Comparison of ENCODE assay signal across 8 mouse cellular contexts in the genomic region with DNA sequence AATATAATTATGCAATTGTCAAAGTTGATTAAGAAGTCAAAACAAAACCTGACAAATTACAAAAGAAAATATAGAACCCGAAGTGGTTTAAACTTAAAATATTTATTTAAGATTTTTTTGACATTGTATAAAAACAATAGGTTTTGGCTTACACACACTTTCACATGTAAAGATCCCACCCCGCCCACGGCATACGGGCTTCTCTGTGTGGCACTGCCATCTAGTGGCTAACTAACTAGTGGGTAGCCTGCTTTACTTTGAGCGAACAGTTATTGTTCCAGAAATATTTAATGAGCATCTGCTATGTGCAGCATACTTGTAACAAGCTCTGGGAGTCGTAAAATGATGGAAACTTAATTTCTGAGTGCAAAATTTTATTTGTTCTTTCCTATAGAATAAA.
A peak's percentile ranks its signal among the peaks of the same experiment; 100 is the strongest.
DNase-seq lines count a peak whose midpoint lies in the region; ATAC-seq and TF ChIP-seq lines count a peak whose summit lies in the region.

No protein-coding gene starts in this region.

- TF ChIP-seq CTCF in thymus, adult 2 months (IDR thresholded peaks at IDR 0.05; ENCODE audit: borderline replicate concordance, control insufficient read depth, extremely low read depth, insufficient read depth, low read length, poor library complexity): no peak
- peak; percentile 88 for TF ChIP-seq CTCF in kidney, postnatal 0 days (IDR thresholded peaks at IDR 0.05; ENCODE audit: low read depth)
- peak; percentile 58 for TF ChIP-seq CTCF in liver, embryonic 14.5 days (IDR thresholded peaks at IDR 0.05; ENCODE audit: low read depth)

- no peak overlapping the region for H3K4me3 ChIP-seq in thymus, adult 2 months (ENCODE audit: control insufficient read depth, insufficient read depth, low read length)
- no peak overlapping the region for H3K4me3 ChIP-seq in forebrain, embryonic 15.5 days
- H3K4me3 ChIP-seq in kidney, postnatal 0 days (replicated peaks; ENCODE audit: low read depth, low read length): no peak overlapping the region
- H3K4me3 ChIP-seq in liver, embryonic 14.5 days (ENCODE audit: insufficient read depth in 1 of 2, low read depth in 2 of 2, low read length in 2 of 2): no peak overlapping the region

- H3K27me3 ChIP-seq in thymus, adult 2 months (ENCODE audit: control insufficient read depth, insufficient read depth, low read length): no peaks in the 10 kb centered on the region
- H3K27me3 ChIP-seq in forebrain, embryonic 15.5 days: no peaks in the 10 kb centered on the region
- H3K27me3 ChIP-seq in kidney, postnatal 0 days (ENCODE audit: insufficient read depth, low read length): no peaks in the 10 kb centered on the region
- H3K27me3 ChIP-seq in liver, embryonic 14.5 days (ENCODE audit: control insufficient read depth, insufficient read depth, low read length): no peaks in the 10 kb centered on the region

- H3K36me3 ChIP-seq in thymus, adult 2 months (ENCODE audit: control insufficient read depth, insufficient read depth, low read length): no peaks in the 10 kb centered on the region
- H3K36me3 ChIP-seq in forebrain, embryonic 15.5 days: no peaks in the 10 kb centered on the region
- H3K36me3 ChIP-seq in kidney, postnatal 0 days (ENCODE audit: insufficient read depth, low read length): no peaks in the 10 kb centered on the region
- no peaks in the 10 kb centered on the region for H3K36me3 ChIP-seq in liver, embryonic 14.5 days (replicated peaks; ENCODE audit: control insufficient read depth, insufficient read depth, low read depth)

- TF ChIP-seq POLR2A in thymus, adult 2 months (IDR thresholded peaks at IDR 0.05; ENCODE audit: control insufficient read depth, extremely low read depth, insufficient read depth, low read length, poor library complexity): no peak

- ATAC-seq in forebrain, embryonic 15.5 days (replicated peaks): peak; percentile 78
- no peak for ATAC-seq in kidney, postnatal 0 days (replicated peaks; ENCODE audit: low FRiP score, low read depth)
- ATAC-seq in liver, embryonic 14.5 days (ENCODE audit: insufficient read depth): no peak

- no peak overlapping the region for H3K27ac ChIP-seq in thymus, adult 2 months (ENCODE audit: control insufficient read depth, insufficient read depth, low read length)
- H3K27ac ChIP-seq in forebrain, embryonic 15.5 days (replicated peaks): no peak overlapping the region
- H3K27ac ChIP-seq in kidney, postnatal 0 days: no peak overlapping the region
- H3K27ac ChIP-seq in liver, embryonic 14.5 days: no peak overlapping the region

- no peaks in the 10 kb centered on the region for H3K4me1 ChIP-seq in thymus, adult 2 months (replicated peaks; ENCODE audit: control insufficient read depth, insufficient read depth, low read length)
- H3K4me1 ChIP-seq in forebrain, embryonic 15.5 days: no peaks in the 10 kb centered on the region
- no peaks in the 10 kb centered on the region for H3K4me1 ChIP-seq in kidney, postnatal 0 days (replicated peaks; ENCODE audit: insufficient read depth, low read length)
- H3K4me1 ChIP-seq in liver, embryonic 14.5 days (replicated peaks; ENCODE audit: control insufficient read depth in 2 of 2, insufficient read depth in 2 of 2, low read length in 1 of 2): no peaks in the 10 kb centered on the region

- no peaks in the 10 kb centered on the region for H3K9me3 ChIP-seq in forebrain, embryonic 15.5 days
- H3K9me3 ChIP-seq in kidney, postnatal 0 days (replicated peaks; ENCODE audit: low read length): no peaks in the 10 kb centered on the region
- H3K9me3 ChIP-seq in liver, embryonic 14.5 days (ENCODE audit: control insufficient read depth, low read length): no peaks in the 10 kb centered on the region

- no peak for TF ChIP-seq EP300 in liver, embryonic 14.5 days (IDR thresholded peaks at IDR 0.05; ENCODE audit: low read depth)

- no peak overlapping the region for H3K4me2 ChIP-seq in forebrain, embryonic 15.5 days (replicated peaks)
- H3K4me2 ChIP-seq in kidney, postnatal 0 days (ENCODE audit: low read length): no peak overlapping the region
- H3K4me2 ChIP-seq in liver, embryonic 14.5 days (ENCODE audit: low read depth): no peak overlapping the region

- 17% methylated on average over 6 of the region's 6 CpGs for whole genome bisulfite sequencing in thymus, adult 2 months
- 23% methylated on average over 6 of the region's 6 CpGs for WGBS in forebrain, embryonic 15.5 days
- WGBS in kidney, postnatal 0 days: 18% methylated on average over 6 of the region's 6 CpGs
- 16% methylated on average over 6 of the region's 6 CpGs for WGBS in liver, embryonic 14.5 days (ENCODE audit: insufficient replicate concordance)

- no peak overlapping the region for H3K9ac ChIP-seq in forebrain, embryonic 15.5 days (replicated peaks)
- no peak overlapping the region for H3K9ac ChIP-seq in kidney, postnatal 0 days (ENCODE audit: low read depth, low read length)
- no peak overlapping the region for H3K9ac ChIP-seq in liver, embryonic 14.5 days (replicated peaks)

- peak; percentile 30 for DNase-seq in thymus, postnatal 0 days (ENCODE audit: low spot score)
- DNase-seq in thymus, adult 2 months: no peak
- DNase-seq in brain, adult 2 months (ENCODE audit: low read depth, low spot score): peak; percentile 72
- peak; percentile 83 for DNase-seq in kidney, postnatal 0 days (ENCODE audit: low spot score)
- DNase-seq in liver, embryonic 14.5 days (ENCODE audit: low read depth in 3 of 3, low spot score in 3 of 3): no peak
- peak; percentile 66 for DNase-seq in retina, postnatal 1 day
- no peak for DNase-seq in MN1 (ENCODE audit: low spot score)

Comparison
In these comparisons a context has a peak if more than half of its experiments do, and no peak if none do; other contexts are left out.
1. DNase-seq: peak in thymus, postnatal 0 days (single experiment), brain, adult 2 months (single experiment), kidney, postnatal 0 days (single experiment) and retina, postnatal 1 day (single experiment); none in thymus, adult 2 months (single experiment), liver, embryonic 14.5 days (0 of 3) and MN1 (single experiment).